Mouse (Mus musculus): ENCODE measurements around the gene Nkrf. TPM values are rescaled to one million over a fixed set of nuclear protein-coding genes. Genes with fewer than 3 reads are reported as not detected.

The Nkrf gene
- total RNA-seq, 2 experiments from 2014 or later, result 3.2 to 3.9 TPM

- intact Hi-C loops (cut with DNase I), result no loop called here
Measured at GRCm38 (mm10) chrX:36864609-36865328, 37.9 kb downstream of the Nkrf start.

GRCm38 (mm10) chrX:36863766-36864608, 38.7 kb downstream of the Nkrf start:
- peak; percentile 84 to 89 for DNase-seq
- intact Hi-C loops (cut with DNase I), result no loop called here

More at GRCm38 (mm10) chrX:36864609-36865328, 37.9 kb downstream of the Nkrf start:
- DNase-seq, result no peak

GRCm38 (mm10) chrX:36852631-36853030, 50.1 kb downstream of the Nkrf start:
- intact Hi-C loops (cut with DNase I), result no loop called here
- DNase-seq, result no peak

- intact Hi-C loops (cut with DNase I), result no loop called here
- DNase-seq, result no peak
Measured at GRCm38 (mm10) chrX:36847152-36847551, 55.5 kb downstream of the Nkrf start.

- DNase-seq, result no peak
- intact Hi-C loops (cut with DNase I), result no loop called here
Measured at GRCm38 (mm10) chrX:36843346-36843990, 59.2 kb downstream of the Nkrf start.

GRCm38 (mm10) chrX:36841698-36842097, 61.0 kb downstream of the Nkrf start:
- DNase-seq, result no peak
- intact Hi-C loops (cut with DNase I), result no loop called here

GRCm38 (mm10) chrX:36839391-36839790, 63.3 kb downstream of the Nkrf start:
- intact Hi-C loops (cut with DNase I), result no loop called here
- DNase-seq, result peak; percentile 41 to 53

Other genes with a start within 250 kb of the Nkrf start
- under 1 TPM; 0.30 to 0.60 TPM for gene Slc25a43, start 159.2 kb downstream of the Nkrf start, total RNA-seq (2021)
- 100 to 1,000 TPM; 708 to 807 TPM for gene Slc25a5, start 107.2 kb downstream of the Nkrf start, total RNA-seq (2021)
- 10 to 100 TPM; 74.7 to 76.4 TPM for gene Ube2a, start 29.0 kb downstream of the Nkrf start, total RNA-seq (2021)
- 10 to 100 TPM; 19.2 to 22.3 TPM for gene C330007P06Rik, start 28.8 kb downstream of the Nkrf start, total RNA-seq (2021)
- gene Sept6, start 88.9 kb upstream of the Nkrf start, total RNA-seq (2021), result 10 to 100 TPM; 23.2 to 25.0 TPM
- not detected for gene Sowahd, start 145.9 kb upstream of the Nkrf start, total RNA-seq (2021)
- gene Rpl39, start 182.5 kb upstream of the Nkrf start, total RNA-seq (2021), result 100 to 1,000 TPM; 487 to 510 TPM
- gene Upf3b, start 207.4 kb upstream of the Nkrf start, total RNA-seq (2021), result 1 to 10 TPM; 8.2 to 9.1 TPM
- 10 to 100 TPM; 10.7 to 12.2 TPM for gene Nkap, start 223.9 kb upstream of the Nkrf start, total RNA-seq (2021)

Data from heart, postnatal 10 days (tissue).